In the genomic region with DNA sequence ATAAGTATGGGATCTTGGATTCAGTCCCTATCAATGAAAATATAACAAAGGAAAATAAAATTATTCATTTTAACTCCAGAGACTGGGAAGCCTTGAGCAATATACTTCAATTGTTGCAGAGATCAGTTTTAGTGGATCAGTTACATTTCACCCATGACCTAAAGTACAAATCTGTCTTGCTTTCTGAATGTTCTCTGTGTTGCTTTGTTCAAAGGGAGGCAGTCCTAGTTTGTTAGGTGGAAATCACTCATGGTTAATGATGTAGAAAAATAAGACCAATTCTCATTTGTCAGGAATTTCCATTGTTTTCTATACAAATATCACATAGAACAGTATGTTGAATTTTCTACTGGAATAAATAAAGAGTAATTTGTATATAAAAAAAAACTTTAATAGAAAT, we compare ENCODE assay signal across 25 mouse cellular contexts. TPM values are rescaled to one million over a fixed set of nuclear protein-coding genes. Genes with fewer than 3 reads are reported as not detected.
"Had no signal": no experiment of that assay in that cellular context is flagged by ENCODE, and none has a peak within 500 bp of the region (broad histone marks: within the 10 kb centered on the region; RNA-seq: fewer than 3 reads in every experiment).

No protein-coding gene starts in this region.

- H3K9ac ChIP-seq: heart, embryonic 12.5 days; hindbrain, embryonic 12.5 days; hindbrain, embryonic 14.5 days; intestine, embryonic 15.5 days; limb, embryonic 12.5 days; liver, embryonic 13.5 days; liver, embryonic 15.5 days; liver, postnatal 0 days had no signal

- H3K4me1 ChIP-seq: heart, embryonic 10.5 days; heart, embryonic 12.5 days; hindbrain, embryonic 10.5 days; hindbrain, embryonic 12.5 days; intestine, embryonic 15.5 days; limb, embryonic 10.5 days; limb, embryonic 12.5 days; liver, embryonic 13.5 days; liver, embryonic 15.5 days had no signal

- H3K4me3 ChIP-seq: heart, embryonic 10.5 days; heart, embryonic 12.5 days; hindbrain, embryonic 10.5 days; hindbrain, embryonic 12.5 days; intestine, embryonic 15.5 days; layer of hippocampus, adult 2 months; left cerebral cortex, adult 2 months; limb, embryonic 10.5 days; limb, embryonic 12.5 days; liver, embryonic 13.5 days; liver, embryonic 15.5 days had no signal

- H3K27me3 ChIP-seq: heart, embryonic 12.5 days; hindbrain, embryonic 12.5 days; intestine, embryonic 15.5 days; limb, embryonic 12.5 days; liver, embryonic 13.5 days; liver, embryonic 15.5 days had no signal

- H3K9me3 ChIP-seq: heart, embryonic 10.5 days; heart, embryonic 12.5 days; hindbrain, embryonic 10.5 days; hindbrain, embryonic 12.5 days; intestine, embryonic 15.5 days; limb, embryonic 10.5 days; limb, embryonic 12.5 days; liver, embryonic 13.5 days; liver, embryonic 15.5 days had no signal

- DNase-seq: gastrocnemius, postnatal 25 days; heart, adult 18-20 months; heart, postnatal 10 days; heart, postnatal 4 days; kidney, adult 18-20 months; kidney, adult 9 months; kidney, postnatal 36 days; liver; liver, embryonic 13.5 days; liver, postnatal 0 days had no signal

- ATAC-seq: hindbrain, embryonic 16.5 days; inflammation-experienced regulatory T-cells, adult 6 months; intestine, embryonic 15.5 days; intestine, postnatal 0 days; liver, postnatal 0 days had no signal

- H3K4me2 ChIP-seq: heart, embryonic 12.5 days; hindbrain, embryonic 12.5 days; hindbrain, embryonic 14.5 days; intestine, embryonic 15.5 days; limb, embryonic 12.5 days; liver, embryonic 11.5 days; liver, embryonic 13.5 days; liver, embryonic 15.5 days had no signal

- H3K36me3 ChIP-seq: heart, embryonic 10.5 days; heart, embryonic 12.5 days; hindbrain, embryonic 10.5 days; hindbrain, embryonic 12.5 days; intestine, embryonic 15.5 days; limb, embryonic 10.5 days; limb, embryonic 12.5 days; liver, embryonic 13.5 days; liver, embryonic 15.5 days had no signal

- H3K27ac ChIP-seq: heart, embryonic 10.5 days; hindbrain, embryonic 10.5 days; hindbrain, embryonic 12.5 days; hindbrain, embryonic 14.5 days; intestine, embryonic 15.5 days; layer of hippocampus, adult 2 months; left cerebral cortex, adult 2 months; limb, embryonic 10.5 days; limb, embryonic 12.5 days; liver, embryonic 13.5 days; liver, embryonic 15.5 days had no signal

RNA-seq across cellular contexts. Expression of a gene that starts 11.1 kb away (rescaled TPM):
- polyA plus RNA-seq: liver, postnatal 0 days had no signal
